Mouse (Mus musculus) limb, embryonic 10.5 days (tissue): ENCODE measurements around the gene Snx30. TPM values are rescaled to one million over a fixed set of nuclear protein-coding genes. Genes with fewer than 3 reads are reported as not detected.

Experiments used
- DNase-seq: peaks from one replicate; pipeline ENCODE4 v3.0.0-alpha.2; 2017; ENCODE audit warnings: low spot score
- H3K27ac ChIP-seq: fragments of 300-500 bp; sonication (generic); 2 replicates; pipeline ENCODE4 v1.5.1; 2016; ENCODE audit warnings: mild to moderate bottlenecking
- H3K27me3 ChIP-seq: fragments of 300-500 bp; sonication (generic); 2 replicates; pipeline ENCODE4 v1.6.1; 2016; ENCODE audit warnings: low read depth, mild to moderate bottlenecking; ENCODE audit not compliant: poor library complexity, severe bottlenecking
- H3K36me3 ChIP-seq: fragments of 300-500 bp; sonication (generic); 2 replicates; pipeline ENCODE4 v1.6.1; 2016; ENCODE audit warnings: mild to moderate bottlenecking, moderate library complexity
- H3K4me1 ChIP-seq: fragments of 300-500 bp; sonication (generic); 2 replicates; pipeline ENCODE4 v1.6.1; 2016
- H3K4me3 ChIP-seq: fragments of 300-500 bp; sonication (generic); 2 replicates; pipeline ENCODE4 v1.5.1; 2016; ENCODE audit warnings: mild to moderate bottlenecking, moderate library complexity
- H3K9me3 ChIP-seq: fragments of 300-500 bp; sonication (generic); replicated peaks from 2 replicates; pipeline ENCODE4 v1.6.1; 2016; ENCODE audit warnings: mild to moderate bottlenecking
- WGBS: fragments of 180-500 bp; shearing (Covaris S2); methylation state at CpG from one replicate; pipeline ENCODE4 v1.1.7; 2016; 5-methylcytosine and 5-hydroxymethylcytosine counted together
- polyA plus RNA-seq: library from polyadenylated mRNA; unstranded; fragments of >200 nt; fragmentation: Nextera tagmentation; extraction: Ambion mirVana; gene quantifications from 2 replicates; pipeline ENCODE4 v1.2.1, GENCODE M21; 2016

The Snx30 gene
- polyA plus RNA-seq, 1 experiment from 2014 or later, result 5.3 TPM

- no peak for DNase-seq
- WGBS, result 87% methylated on average over 6 of the region's 6 CpGs
- Histone ChIP-seq H3K9me3 (no peaks in the 10 kb centered on the region), H3K27me3 (no peaks in the 10 kb centered on the region), H3K36me3 (peaks cover 10% of the 10 kb centered on the region), H3K4me1 (no peaks in the 10 kb centered on the region), H3K4me3 (no peak overlapping the region), H3K27ac (no peak overlapping the region)
Measured at GRCm38 (mm10) chr4:59890086-59890600, 84.5 kb downstream of the Snx30 start.

- no peak for DNase-seq
- WGBS, result 93% methylated on average over 10 of the region's 10 CpGs
- no peak overlapping the region for H3K27ac ChIP-seq
Measured at GRCm38 (mm10) chr4:59891723-59892416, 86.2 kb downstream of the Snx30 start.

DNA sequence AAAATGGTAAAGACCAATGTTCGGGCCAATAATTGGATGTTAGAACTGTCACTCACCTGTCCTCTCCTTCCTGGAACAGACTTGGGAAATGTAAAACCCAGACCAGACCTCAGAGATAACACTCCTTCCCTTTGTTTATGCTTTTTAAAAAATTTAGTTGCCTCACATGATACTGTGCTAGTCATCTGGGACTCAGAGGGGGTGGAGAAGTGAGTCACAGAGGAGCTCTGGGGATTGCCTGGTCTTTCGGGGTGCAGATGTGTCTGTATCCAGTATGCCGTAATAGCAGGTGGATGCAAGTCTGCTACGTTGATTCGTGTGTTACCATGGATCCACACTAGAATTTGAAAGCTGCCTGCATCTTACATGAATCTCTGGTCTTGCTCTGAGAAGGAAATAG is 87.1 kb downstream of the Snx30 start:
- Histone ChIP-seq H3K36me3 (peaks cover 7% of the 10 kb centered on the region; the same call in 1 of the 2 replicates), H3K4me1 (no peaks in the 10 kb centered on the region), H3K4me3 (no peak overlapping the region), H3K9me3 (no peaks in the 10 kb centered on the region), H3K27ac (no peak overlapping the region), H3K27me3 (no peaks in the 10 kb centered on the region)
- no peak for DNase-seq
- 85% methylated on average over 5 of the region's 5 CpGs for WGBS

More at GRCm38 (mm10) chr4:59891723-59892416, 86.2 kb downstream of the Snx30 start:
- no peaks in the 10 kb centered on the region for H3K9me3 ChIP-seq
- no peaks in the 10 kb centered on the region for H3K4me1 ChIP-seq
- peaks cover 7% of the 10 kb centered on the region; the same call in 1 of the 2 replicates for H3K36me3 ChIP-seq
- no peak overlapping the region for H3K4me3 ChIP-seq
- H3K27me3 ChIP-seq, result no peaks in the 10 kb centered on the region

GRCm38 (mm10) chr4:59894415-59894814 is 88.8 kb downstream of the Snx30 start:
- Histone ChIP-seq H3K4me1 (no peaks in the 10 kb centered on the region), H3K27ac (no peak overlapping the region), H3K9me3 (no peaks in the 10 kb centered on the region), H3K36me3 (peaks cover 7% of the 10 kb centered on the region; the same call in 1 of the 2 replicates), H3K27me3 (no peaks in the 10 kb centered on the region), H3K4me3 (no peak overlapping the region)
- no peak for DNase-seq
- WGBS, result 93% methylated on average over 8 of the region's 8 CpGs

DNA sequence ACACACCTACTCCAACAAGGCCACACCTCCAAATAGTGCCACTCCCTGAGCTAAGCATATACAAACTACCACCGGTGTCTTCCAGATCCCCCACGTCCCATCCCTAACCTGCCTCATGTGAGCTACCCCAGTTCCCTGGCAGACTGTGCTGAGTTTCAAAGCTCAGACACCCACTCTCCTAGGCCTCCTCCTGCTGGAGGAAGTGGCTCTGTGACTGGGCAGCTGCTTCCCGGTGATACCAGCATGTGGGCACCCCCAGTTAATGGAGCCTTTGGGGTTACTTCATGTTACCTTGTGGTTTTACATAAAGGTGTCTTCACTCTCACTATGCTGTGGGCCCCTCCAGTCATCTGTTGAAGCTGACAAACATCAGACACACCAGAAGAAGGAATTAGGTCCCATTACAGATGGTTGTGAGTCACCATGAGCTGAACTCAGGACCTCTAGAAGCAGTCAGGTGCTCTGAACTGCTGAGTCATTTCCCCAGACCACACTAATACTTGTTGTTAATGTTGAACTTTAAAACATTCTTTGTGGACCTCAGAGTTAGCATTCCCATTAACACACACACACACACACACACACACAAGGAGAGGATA is 89.4 kb downstream of the Snx30 start:
- H3K27ac ChIP-seq, result no peak overlapping the region
- DNase-seq, result no peak
- WGBS, result 94% methylated on average over 3 of the region's 3 CpGs
- no peaks in the 10 kb centered on the region for H3K27me3 ChIP-seq
- no peaks in the 10 kb centered on the region for H3K4me1 ChIP-seq
- H3K9me3 ChIP-seq, result no peaks in the 10 kb centered on the region
- no peak overlapping the region for H3K4me3 ChIP-seq
- peaks cover 7% of the 10 kb centered on the region; the same call in 1 of the 2 replicates for H3K36me3 ChIP-seq

DNA sequence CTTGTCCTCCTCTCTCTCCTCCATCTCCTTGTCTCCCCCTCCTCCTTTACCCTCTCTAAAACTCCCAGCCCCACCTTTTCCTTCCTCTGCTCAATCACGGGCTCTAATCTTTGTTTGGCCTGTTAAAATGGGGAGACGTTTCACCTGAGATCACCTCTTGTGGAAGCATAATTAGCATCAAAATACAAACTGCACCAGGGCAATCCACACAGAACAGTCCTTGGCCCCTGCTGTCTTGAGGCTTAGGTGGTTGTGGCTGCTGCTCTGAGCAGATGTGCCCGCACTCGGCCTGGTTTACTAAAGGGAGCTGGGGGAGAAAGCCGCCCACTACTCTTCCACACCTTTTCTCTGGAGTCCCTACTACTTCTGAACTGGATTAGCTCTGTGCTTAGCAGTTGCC is 90.4 kb downstream of the Snx30 start:
- WGBS, result 73% methylated on average over 5 of the region's 5 CpGs
- DNase-seq, result no peak
- Histone ChIP-seq H3K9me3 (no peaks in the 10 kb centered on the region), H3K4me1 (no peaks in the 10 kb centered on the region), H3K27ac (no peak overlapping the region), H3K36me3 (peaks cover 7% of the 10 kb centered on the region; the same call in 1 of the 2 replicates), H3K4me3 (no peak overlapping the region), H3K27me3 (no peaks in the 10 kb centered on the region)

DNA sequence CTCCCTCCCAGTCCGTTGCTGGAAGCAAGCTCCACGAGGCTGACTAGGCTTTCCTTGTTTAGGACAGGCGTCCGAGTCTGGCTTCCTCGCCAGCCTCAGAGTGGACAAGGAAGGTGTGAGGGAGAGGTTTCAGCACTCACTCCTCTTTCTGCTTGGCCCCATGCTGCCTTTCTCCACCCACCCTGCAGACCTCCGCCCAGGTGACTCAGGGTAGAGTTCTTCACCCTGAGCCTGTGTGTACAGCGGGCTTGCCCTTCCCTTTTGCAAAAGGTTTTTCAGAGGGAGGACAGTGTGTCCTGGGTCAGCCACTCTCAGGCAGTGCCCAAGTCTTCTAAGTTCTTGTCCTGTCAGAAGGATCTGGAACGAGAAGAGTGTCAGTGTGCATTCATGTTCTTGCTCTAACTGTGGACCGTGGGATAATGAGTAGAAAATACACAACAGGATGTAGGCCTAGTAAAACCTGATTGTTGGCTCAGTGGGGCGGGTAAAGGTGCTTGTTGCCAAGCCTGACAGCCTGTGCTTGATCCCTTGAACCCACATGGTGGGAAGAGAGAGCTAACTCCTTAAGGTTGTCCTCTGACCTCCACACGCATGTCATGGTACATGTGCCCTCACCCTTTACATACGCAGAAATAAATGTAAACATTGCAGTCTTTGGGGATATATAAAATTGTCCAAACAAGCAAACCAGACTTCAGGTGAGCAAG is 92.3 kb downstream of the Snx30 start:
- no peak overlapping the region for H3K4me3 ChIP-seq
- no peaks in the 10 kb centered on the region for H3K9me3 ChIP-seq
- peaks cover 7% of the 10 kb centered on the region; the same call in 1 of the 2 replicates for H3K36me3 ChIP-seq
- no peak for DNase-seq
- no peaks in the 10 kb centered on the region for H3K27me3 ChIP-seq
- H3K27ac ChIP-seq, result no peak overlapping the region
- 87% methylated on average over 12 of the region's 12 CpGs for WGBS
- no peaks in the 10 kb centered on the region for H3K4me1 ChIP-seq

GRCm38 (mm10) chr4:59898521-59898919 is 92.9 kb downstream of the Snx30 start:
- H3K27me3 ChIP-seq, result no peaks in the 10 kb centered on the region
- no peaks in the 10 kb centered on the region for H3K4me1 ChIP-seq
- no peak overlapping the region for H3K4me3 ChIP-seq
- peaks cover 7% of the 10 kb centered on the region; the same call in 1 of the 2 replicates for H3K36me3 ChIP-seq
- H3K9me3 ChIP-seq, result no peaks in the 10 kb centered on the region
- no peak for DNase-seq
- H3K27ac ChIP-seq, result no peak overlapping the region
- WGBS, result 84% methylated on average over 9 of the region's 9 CpGs

GRCm38 (mm10) chr4:59901810-59902209 is 96.2 kb downstream of the Snx30 start:
- 86% methylated on average over 6 of the region's 6 CpGs for WGBS
- Histone ChIP-seq H3K4me3 (no peak overlapping the region), H3K27ac (no peak overlapping the region), H3K9me3 (no peaks in the 10 kb centered on the region), H3K36me3 (no peaks in the 10 kb centered on the region), H3K27me3 (no peaks in the 10 kb centered on the region), H3K4me1 (no peaks in the 10 kb centered on the region)
- no peak for DNase-seq

DNA sequence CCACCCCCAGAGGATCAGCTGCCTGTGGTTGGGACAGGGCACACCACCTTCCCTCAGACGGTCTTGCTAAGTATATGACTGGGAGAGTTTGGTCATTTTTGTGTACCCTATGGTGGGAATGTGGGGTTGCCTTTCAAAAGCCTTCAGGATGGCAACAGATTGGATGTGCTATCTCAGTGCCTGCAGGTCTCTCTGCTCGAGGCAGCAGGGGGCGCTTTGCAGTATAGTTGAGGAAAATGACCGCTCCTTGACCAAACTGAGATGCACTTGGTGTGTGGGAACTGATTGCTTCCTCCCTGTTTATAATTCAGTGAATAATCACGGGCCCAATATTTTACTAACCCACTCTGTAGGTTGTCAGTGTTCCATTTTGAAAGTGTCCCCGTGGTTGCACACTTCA is 96.9 kb downstream of the Snx30 start:
- 67% methylated on average over 6 of the region's 6 CpGs for WGBS
- no peak overlapping the region for H3K27ac ChIP-seq
- no peaks in the 10 kb centered on the region for H3K27me3 ChIP-seq
- H3K4me3 ChIP-seq, result no peak overlapping the region
- DNase-seq, result no peak
- no peaks in the 10 kb centered on the region for H3K36me3 ChIP-seq
- no peaks in the 10 kb centered on the region for H3K9me3 ChIP-seq
- no peaks in the 10 kb centered on the region for H3K4me1 ChIP-seq

DNA sequence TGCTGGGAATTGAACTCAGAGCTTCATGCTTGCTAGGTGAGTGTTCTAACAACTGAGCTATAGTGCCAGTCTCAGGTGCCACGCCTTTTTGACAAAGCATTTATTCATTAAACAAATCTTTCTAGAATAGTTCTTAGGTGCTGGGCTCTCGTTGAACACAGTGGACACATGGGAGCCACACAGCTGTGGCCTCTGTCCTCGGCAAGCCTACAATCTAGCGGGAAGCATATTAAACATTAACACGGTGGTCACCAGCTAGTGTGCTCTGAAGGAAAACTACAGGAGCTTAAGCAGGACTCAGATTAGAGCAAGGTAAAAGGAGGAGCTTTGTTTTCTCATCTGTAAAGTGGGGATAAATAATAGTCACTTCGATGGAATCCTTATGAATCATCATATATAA is 101.5 kb downstream of the Snx30 start:
- WGBS, result 87% methylated on average over 6 of the region's 6 CpGs
- Histone ChIP-seq H3K4me1 (peaks cover 7% of the 10 kb centered on the region; the same call in 1 of the 2 replicates), H3K4me3 (no peak overlapping the region), H3K27ac (no peak overlapping the region), H3K27me3 (no peaks in the 10 kb centered on the region), H3K36me3 (no peaks in the 10 kb centered on the region), H3K9me3 (no peaks in the 10 kb centered on the region)
- no peak for DNase-seq

DNA sequence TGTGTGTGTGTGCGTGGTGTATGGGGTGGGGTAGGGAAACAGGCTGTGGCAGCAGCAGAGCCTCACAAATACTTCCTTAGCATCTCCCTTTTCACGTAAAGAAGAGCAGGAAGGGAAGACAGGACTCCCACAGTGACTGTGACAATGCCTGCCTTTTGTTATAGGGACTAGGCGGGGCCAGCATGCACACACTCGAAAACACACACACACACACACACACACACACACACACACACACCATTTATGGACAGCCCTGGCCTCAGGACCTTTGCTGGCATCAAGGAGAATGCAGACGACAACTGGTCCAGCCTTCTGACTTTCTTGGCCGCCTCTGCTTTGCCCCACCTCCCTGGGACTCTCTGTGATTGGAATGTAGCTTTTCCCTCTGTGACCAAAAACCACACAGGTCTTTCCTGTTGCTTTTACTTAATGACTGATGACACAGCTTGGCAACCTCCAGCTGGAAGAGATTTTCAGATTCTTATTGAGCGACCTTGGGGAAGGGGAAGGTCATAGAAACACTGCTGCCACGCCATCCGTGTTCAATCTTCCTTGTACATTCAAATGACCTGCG is 102.1 kb downstream of the Snx30 start:
- H3K4me3 ChIP-seq, result no peak overlapping the region
- no peak for DNase-seq
- H3K27ac ChIP-seq, result no peak overlapping the region
- peaks cover 7% of the 10 kb centered on the region; the same call in 1 of the 2 replicates for H3K4me1 ChIP-seq
- no peaks in the 10 kb centered on the region for H3K9me3 ChIP-seq
- no peaks in the 10 kb centered on the region for H3K27me3 ChIP-seq
- H3K36me3 ChIP-seq, result no peaks in the 10 kb centered on the region
- 63% methylated on average over 10 of the region's 10 CpGs for WGBS
